Mouse (Mus musculus): Measurements from ENCODE around the gene Apba3.
A peak's percentile ranks its signal among the peaks of the same experiment; 100 is the strongest.

Gene Apba3

DNA sequence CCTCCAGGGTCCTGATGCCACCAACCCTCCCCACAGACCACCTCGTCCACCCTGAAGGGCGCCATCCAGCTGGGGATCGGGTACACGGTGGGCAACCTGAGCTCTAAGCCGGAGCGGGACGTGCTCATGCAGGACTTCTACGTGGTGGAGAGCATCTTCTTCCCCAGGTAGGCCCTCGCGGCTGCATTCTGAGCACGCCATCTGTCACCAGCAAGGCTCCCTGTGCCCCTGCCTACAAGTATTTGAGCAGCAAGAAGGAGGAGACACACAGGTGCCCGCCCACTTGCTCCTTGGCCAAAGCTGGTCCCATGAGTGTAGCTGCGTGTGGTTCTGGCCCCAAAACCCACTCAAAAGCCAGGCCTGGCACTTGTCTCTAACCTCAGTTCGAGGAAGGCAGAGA is 38.9 kb downstream of the Apba3 start:
- ATAC-seq (ENCODE audit: insufficient number of reproducible peaks, low FRiP score, low TSS enrichment) = no peak

DNA sequence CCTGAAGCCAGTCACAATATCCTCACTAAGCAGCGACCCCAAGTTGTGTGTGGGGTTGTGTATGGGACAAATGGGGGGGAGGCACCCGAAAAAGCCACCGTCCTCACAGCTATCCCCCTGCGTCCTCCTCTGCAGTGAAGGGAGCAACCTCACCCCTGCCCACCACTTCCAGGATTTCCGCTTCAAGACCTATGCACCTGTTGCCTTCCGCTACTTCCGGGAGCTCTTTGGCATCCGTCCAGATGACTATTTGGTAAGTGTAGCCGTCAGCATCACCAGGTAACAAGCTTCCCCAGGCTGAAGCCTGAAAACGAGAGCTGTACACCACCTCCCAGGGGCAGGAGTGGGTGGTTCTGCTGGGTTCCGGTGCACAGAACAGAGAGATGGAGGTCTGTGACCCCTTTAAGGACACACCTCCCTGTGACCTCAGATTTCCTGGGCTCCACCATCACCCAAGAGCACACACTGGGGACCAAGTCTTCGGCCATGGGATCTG is 39.5 kb downstream of the Apba3 start:
- ATAC-seq (ENCODE audit: insufficient number of reproducible peaks, low FRiP score, low TSS enrichment) = no peak

DNA sequence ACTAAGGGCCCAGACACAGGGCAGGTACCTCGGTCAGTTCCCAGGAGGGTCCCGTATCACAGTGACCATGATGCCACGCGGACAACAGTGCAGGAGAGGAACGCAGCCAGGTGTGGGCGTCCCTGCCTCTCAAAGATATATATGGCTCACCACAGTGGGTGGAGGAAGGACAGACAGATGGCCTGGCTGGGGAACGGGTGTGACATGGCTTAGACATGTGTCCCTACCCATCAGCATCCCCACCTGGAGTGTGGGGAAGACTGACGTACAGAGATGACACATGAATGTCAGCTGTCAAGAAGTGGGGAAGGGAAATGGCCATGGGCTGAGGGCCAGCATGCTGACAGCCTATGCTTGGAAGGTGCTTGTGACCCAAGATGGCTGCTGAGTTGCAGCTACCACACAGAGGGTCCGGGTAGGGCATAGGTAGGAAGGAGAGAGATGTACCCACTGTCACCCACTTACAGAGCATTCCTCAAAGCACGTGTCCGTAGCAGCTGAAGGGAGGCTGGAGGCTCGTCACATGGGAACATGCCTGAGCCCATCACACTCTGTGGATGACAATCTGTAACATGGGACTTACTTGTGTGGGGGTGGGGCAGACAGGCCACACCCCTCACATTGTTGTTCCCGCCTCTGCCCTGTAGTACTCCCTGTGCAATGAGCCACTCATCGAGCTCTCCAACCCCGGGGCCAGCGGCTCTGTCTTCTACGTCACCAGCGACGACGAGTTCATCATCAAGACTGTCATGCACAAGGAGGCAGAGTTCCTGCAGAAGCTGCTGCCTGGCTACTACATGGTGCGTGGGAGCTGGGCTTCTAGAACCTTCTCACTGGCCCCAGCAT is 40.3 kb downstream of the Apba3 start:
- ATAC-seq (ENCODE audit: insufficient number of reproducible peaks, low FRiP score, low TSS enrichment) = no peak

DNA sequence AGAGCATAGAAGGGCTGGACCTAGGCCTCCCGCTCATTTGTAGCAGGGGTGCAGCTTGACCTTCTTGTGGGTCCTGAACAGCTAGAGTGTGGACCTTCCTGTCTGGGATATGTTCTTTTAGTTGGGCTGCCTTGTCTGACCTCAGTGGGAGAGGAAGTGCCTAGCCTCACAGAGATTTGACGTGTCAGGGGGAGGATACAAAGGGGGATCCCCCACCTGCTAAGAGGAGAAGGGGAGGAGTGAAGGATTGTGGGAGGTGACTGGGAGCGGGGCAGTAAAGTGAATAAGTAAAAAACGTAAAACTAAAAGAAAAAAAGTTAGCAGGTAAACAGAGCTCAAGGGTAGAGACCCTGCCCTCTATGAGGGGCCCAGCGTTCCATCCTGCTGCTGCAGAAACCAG is 42.8 kb downstream of the Apba3 start:
- ATAC-seq (ENCODE audit: insufficient number of reproducible peaks, low FRiP score, low TSS enrichment) = no peak

DNA sequence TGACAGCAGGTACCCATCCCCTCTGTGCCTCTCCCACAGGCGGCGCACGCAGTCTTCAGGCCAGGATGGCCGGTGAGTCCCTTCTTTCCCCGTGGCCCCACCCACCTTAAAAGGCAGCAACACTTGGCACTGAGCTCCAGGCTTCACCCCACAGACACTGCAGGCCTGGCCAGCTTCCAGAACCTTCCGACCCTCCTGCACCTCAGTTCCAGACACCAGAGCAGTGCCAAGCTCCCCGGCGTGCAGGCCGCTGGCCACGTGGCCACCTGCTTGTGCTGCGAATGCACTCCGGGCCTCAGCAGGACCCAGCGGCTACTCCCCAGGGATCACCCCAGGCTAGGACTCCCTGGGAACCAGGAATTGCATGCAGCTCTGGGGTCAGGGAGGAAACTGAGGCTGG is 46.8 kb downstream of the Apba3 start:
- ATAC-seq (ENCODE audit: insufficient number of reproducible peaks, low FRiP score, low TSS enrichment) = no peak

DNA sequence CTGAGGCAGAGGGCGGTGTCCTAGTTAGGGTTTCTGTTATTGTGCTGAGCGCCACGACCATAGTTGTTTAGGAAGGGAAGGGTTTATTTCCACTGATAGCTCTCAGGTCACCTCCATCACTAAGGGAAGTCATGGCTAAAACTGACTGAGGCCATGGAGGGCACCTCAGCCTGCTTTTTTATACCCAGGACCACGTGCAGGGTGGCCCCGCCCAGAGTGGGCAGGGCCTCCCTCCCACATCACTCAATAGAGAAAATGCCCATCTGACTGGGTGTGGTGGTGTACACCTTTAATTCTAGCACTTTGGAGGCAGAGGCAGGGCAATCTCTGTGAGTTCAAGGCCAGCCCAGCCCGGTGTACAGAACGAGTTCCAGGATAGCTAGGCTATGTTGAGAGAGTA is 47.4 kb downstream of the Apba3 start:
- ATAC-seq (ENCODE audit: insufficient number of reproducible peaks, low FRiP score, low TSS enrichment) = no peak

DNA sequence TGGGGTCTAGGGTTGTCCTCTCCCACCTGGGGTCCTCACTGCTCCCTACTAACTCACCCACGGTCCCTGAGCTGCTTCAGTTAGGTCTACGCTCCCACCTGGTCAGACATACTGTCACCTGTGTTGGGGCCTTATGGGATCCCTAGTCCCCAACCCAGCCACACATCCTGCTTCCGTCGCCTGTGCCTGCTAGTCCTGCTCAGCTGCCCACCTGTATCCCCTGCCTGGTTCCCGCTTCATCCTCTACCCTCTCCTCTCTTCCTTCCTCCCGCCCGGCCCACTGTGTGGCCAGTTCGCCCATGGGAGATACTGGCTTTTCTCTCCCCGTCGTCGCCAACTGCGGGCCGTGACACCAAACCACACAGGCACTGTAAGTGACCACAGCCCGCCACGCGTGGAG is 48.8 kb downstream of the Apba3 start:
- no peak for ATAC-seq (ENCODE audit: insufficient number of reproducible peaks, low FRiP score, low TSS enrichment)

DNA sequence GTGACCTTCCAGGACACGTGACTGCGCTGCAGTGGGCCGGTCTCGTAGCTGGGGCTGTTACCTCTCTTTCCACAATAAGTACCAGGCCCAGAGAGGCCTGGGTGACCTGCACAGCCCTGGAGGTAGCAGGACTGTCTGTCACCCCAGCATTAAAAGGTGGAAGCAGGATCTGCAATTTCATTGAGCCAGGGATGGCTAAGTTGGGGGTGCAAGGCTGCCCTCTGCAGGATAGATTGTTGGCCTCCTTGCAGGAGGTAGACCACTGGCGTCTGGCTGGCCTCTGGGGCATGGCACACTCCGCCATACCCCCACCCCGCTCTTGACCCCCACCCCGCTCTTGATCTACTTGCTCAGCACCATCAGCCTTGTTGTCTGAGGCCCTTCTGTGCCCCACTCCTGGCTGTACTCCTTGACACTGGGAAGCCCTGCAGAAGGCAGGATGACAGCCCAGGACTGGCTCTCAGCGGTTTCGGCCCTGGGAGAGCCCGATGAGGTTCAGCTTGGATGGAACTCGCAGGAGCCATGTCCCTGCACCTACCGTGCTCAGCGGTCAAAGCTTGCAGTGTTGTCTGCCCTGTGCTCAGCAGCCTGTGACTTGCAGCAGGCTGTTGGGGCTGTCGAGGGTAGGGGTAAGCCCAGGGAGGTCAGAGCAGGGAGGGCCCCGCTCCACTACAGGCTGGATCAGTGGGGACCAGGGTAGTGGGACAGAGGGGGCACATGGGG is 49.7 kb downstream of the Apba3 start:
- ATAC-seq (ENCODE audit: insufficient number of reproducible peaks, low FRiP score, low TSS enrichment) = no peak

DNA sequence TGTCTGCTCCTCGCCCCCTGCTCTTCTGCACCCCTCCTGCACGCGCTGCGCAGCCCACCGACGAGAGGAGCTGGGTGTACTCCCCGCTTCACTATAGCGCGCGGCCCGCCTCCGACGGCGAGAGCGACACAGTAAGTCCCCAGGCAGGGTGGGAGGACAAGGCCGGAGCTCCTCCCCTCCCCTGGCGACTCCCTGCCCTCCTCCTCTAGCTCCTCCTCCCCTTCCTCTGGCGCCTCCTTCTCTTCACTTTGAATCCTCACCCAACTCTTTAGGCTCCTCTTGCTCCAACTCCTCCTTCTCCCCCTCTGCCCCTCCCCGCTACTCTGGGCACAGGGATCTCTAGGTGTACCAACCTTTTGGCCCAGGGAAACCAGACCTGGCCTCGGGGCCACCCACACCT is 50.5 kb downstream of the Apba3 start:
- no peak for ATAC-seq (ENCODE audit: insufficient number of reproducible peaks, low FRiP score, low TSS enrichment)

DNA sequence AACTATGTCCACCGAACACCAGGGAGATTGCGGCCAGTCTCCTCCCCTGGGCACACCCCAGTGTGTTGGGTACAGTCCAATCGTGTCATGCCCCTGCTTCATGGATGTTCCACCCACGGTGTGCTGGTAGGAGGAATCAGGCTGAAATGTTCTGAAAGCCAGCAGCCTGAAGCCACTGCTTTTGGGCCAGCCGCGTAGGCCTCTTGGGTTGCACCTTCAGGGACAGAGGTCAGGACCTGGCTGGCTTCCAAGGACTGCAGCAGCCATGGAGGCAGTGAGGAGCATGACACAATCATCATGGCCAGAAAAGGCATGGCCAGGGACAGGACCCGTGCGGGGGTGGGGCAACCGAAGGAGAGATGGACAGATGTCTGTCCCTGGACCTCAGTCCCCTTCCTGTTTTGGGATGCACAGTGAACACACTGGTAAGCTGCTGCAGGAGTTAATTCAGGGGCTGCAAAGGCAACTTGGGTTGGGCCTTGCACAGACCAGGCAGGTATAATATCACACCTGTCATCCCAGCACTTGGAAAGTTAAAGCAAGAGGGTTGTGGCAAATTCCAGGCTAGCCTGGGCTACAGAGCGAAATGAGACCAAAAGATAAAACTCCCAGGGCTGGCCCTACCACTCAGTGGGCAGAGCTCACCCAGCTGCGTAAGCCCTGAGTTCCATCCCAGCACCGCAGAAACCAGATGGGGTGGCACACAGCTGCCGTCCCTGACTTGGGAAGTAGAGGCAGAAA is 52.0 kb downstream of the Apba3 start:
- ATAC-seq (ENCODE audit: insufficient number of reproducible peaks, low FRiP score, low TSS enrichment) = no peak

DNA sequence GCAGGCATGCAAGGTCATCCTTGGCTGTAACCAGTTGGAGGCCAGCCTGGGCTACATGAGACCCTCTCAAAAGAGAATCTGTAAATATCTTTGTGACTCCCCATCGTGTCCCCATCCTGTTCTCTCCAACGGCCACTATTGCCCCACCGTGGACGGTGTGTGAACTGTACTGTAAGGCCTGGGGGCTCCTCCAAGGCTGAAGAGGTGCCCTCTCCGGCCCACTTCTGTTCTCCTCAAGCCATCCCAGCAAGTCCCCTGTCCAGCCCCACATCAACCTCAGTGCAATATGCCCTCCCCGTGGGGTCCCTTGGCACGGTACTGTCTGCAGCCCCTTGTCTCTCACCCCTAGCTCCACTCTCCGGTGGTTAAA is 52.6 kb downstream of the Apba3 start:
- ATAC-seq (ENCODE audit: insufficient number of reproducible peaks, low FRiP score, low TSS enrichment) = 0 out of 2 replicates have a peak, but pooled peaks have one; percentile 4

DNA sequence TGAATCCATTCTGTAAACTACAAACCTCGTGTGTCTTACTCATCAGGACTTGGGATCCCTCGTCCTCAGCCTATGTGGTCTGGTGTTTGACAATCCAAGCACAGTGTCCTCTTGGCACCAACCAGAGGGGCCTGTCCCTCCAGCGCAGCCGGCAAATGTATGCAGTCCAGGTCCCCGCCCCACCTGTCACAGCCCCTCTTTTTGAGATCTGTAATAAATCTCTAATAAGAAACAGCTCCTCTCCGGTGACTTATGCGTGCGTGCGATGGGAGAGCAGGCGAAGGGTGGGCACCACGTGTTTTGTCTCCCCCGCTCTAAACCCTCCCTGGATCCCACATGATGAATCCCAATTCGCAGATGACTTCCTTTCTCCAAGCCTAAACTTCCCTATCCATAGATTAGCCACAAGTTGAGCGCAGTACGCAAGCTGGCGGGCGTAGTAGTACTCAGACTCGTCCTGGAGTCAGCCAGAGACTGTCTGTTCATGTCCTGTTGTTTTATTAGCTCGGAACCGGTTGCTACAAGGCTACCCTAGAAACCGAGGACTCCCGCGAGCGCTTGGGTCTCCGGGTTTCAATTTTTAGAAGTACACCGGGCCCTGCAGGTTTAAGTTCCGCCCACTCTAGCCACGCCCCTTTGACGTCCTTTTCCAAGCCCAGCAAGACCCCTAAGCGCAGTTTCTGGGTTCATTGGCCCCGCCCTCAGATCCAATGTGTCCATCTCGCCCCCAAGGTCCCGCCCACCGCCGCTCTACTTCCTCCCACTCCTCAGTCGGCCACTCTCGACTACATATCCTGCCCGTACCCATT is 53.2 kb downstream of the Apba3 start:
- ATAC-seq (ENCODE audit: insufficient number of reproducible peaks, low FRiP score, low TSS enrichment) = peak; percentile 58; the same call in 1 of the 2 replicates

DNA sequence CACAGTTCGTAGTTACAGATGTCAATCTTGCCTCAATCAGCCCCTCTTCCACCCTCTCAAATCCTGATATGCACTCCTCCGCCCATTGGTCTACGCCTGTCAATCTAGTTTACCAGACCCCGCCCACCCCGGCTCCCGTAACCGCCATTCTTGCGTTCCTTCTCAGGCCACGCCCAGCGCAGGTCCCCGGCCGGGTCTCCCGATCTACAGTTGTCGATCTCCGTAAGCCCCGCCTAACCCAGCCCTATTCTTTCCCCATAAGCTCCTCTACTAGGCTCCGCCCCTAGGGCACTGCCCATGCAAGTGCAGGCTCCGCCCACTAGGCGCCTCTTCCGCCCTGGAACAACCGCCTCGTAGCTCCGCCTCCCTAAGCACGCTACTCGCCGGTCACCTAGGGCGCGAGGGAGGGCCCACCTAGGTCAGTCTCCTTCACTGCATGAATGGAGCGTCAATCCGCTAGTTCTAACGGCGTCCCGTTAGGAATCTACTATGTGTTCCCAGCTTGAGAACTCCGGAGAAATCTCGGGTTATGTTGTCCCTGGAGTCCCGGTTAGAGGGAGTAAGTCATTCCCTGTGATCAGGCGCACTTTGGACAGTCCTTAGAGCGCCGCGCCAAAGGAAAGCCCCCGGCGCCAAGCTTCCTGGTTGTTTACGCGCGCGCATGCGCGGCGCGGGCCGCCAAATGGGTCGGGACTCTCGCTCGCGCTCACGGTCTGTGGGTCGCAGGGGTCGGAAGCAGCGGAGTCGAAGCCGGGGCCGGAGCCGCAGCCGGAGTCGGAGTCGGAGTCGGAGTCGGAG is 54.0 kb downstream of the Apba3 start, which contains the start of gene Cactin:
Cactin (plus strand) TSS at position 554 of the 798 bp plus-strand sequence.
- ATAC-seq (ENCODE audit: insufficient number of reproducible peaks, low FRiP score, low TSS enrichment) = peak; percentile 78

DNA sequence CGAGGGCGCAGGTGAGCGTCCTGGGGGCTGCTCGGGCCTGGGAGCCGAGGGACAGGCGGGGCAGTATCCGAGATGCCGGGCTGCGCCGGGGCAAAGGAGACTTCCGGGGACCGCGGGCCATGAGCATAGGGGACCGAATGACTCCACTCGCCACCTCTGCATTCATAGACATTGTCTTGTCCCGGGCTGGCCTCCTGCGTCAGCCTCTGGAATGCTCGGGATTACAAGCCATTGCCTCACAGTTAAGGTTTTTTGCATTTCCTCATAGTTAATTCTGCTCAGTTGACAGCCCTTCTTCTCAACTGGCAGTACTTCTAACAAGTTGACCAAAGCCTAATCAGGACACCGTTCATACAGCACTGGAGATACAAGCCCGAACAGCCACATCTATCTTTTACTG is 54.7 kb downstream of the Apba3 start:
- no peak for ATAC-seq (ENCODE audit: insufficient number of reproducible peaks, low FRiP score, low TSS enrichment)

DNA sequence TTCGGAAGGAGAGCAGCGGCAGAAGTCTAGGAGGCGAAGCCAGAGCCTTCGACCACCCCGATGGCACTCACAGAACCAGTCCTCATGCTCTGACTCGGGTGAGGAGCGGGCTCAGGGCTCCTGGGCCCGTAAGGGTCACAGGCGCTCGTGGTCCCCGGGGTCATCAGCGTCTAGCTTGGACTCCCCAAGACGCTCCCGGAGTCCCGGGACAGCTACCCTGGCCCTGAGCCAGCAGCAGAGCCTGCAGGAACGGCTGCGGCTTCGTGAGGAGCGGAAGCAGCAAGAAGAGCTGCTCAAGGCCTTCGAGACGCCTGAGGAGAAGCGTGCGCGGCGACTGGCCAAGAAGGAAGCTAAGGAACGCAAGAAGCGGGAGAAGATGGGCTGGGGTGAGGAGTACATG is 55.7 kb downstream of the Apba3 start:
- ATAC-seq (ENCODE audit: insufficient number of reproducible peaks, low FRiP score, low TSS enrichment) = no peak

All from cerebellum, adult (tissue).